Mouse (Mus musculus) hindbrain, embryonic 13.5 days (tissue): Measurements from ENCODE around the gene Ano8. TPM values are rescaled to one million over a fixed set of nuclear protein-coding genes. Genes with fewer than 3 reads are reported as not detected.

ENCODE experiments used
- ATAC-seq: fragments of 200-750 bp; cut with Nextera tagmentation; 2 replicates; pipeline ENCODE4 v1.8.0; 2017; ENCODE audit warnings: moderate TSS enrichment; ENCODE audit not compliant: low FRiP score
- H3K27ac ChIP-seq: fragments of 300-500 bp; sonication (generic); 2 replicates; pipeline ENCODE4 v1.5.1; 2015; ENCODE audit warnings: inconsistent platforms, mild to moderate bottlenecking, moderate library complexity
- H3K27me3 ChIP-seq: fragments of 300-500 bp; sonication (generic); 2 replicates; pipeline ENCODE4 v1.6.1; 2015; ENCODE audit warnings: mild to moderate bottlenecking, inconsistent platforms
- H3K36me3 ChIP-seq: fragments of 300-500 bp; sonication (generic); 2 replicates; pipeline ENCODE4 v1.6.1; 2015; ENCODE audit warnings: mild to moderate bottlenecking, inconsistent platforms
- H3K4me1 ChIP-seq: fragments of 300-500 bp; sonication (generic); replicated peaks from 2 replicates; pipeline ENCODE4 v1.6.1; 2015; ENCODE audit warnings: inconsistent platforms
- H3K4me2 ChIP-seq: fragments of 300-500 bp; sonication (generic); 2 replicates; pipeline ENCODE4 v1.6.1; 2015; ENCODE audit warnings: inconsistent platforms, mild to moderate bottlenecking, moderate library complexity
- H3K4me3 ChIP-seq: fragments of 300-500 bp; sonication (generic); 2 replicates; pipeline ENCODE4 v1.5.1; 2015; ENCODE audit warnings: mild to moderate bottlenecking, inconsistent platforms
- H3K9ac ChIP-seq: fragments of 300-500 bp; sonication (generic); 2 replicates; pipeline ENCODE4 v1.6.1; 2015; ENCODE audit warnings: mild to moderate bottlenecking, inconsistent platforms
- H3K9me3 ChIP-seq: fragments of 300-500 bp; sonication (generic); 2 replicates; pipeline ENCODE4 v1.6.1; 2016; ENCODE audit warnings: inconsistent platforms
- WGBS: fragments of 180-500 bp; shearing (Covaris S2); methylation state at CpG from one replicate; pipeline ENCODE4 v1.1.7; 2015; 5-methylcytosine and 5-hydroxymethylcytosine counted together
- polyA plus RNA-seq: library from polyadenylated mRNA; unstranded; fragments of >200 nt; fragmentation: Nextera tagmentation; extraction: Ambion mirVana; gene quantifications from 2 replicates; pipeline ENCODE4 v1.2.1, GENCODE M21; 2015

Gene Ano8
- polyA plus RNA-seq, 1 experiment from 2014 or later: 7.1 TPM

GRCm38 (mm10) chr8:71496481-71496880 lies 10.7 kb upstream of the Ano8 start:
- peak overlapping the region; percentile 18; the same call in 1 of the 2 replicates for H3K27ac ChIP-seq
- 47% methylated on average over 11 of the region's 11 CpGs for WGBS
- H3K9ac ChIP-seq: peak overlapping the region; percentile 9; the same call in 1 of the 2 replicates
- peaks cover 29% of the 10 kb centered on the region for H3K4me1 ChIP-seq
- no peaks in the 10 kb centered on the region for H3K9me3 ChIP-seq
- H3K27me3 ChIP-seq: peaks cover 3% of the 10 kb centered on the region; the same call in 1 of the 2 replicates
- H3K36me3 ChIP-seq: peaks cover 23% of the 10 kb centered on the region
- no peak overlapping the region for H3K4me3 ChIP-seq
- no peak overlapping the region for H3K4me2 ChIP-seq
- no peak for ATAC-seq

GRCm38 (mm10) chr8:71495811-71496210 lies 10.0 kb upstream of the Ano8 start:
- peaks cover 3% of the 10 kb centered on the region; the same call in 1 of the 2 replicates for H3K27me3 ChIP-seq
- H3K9me3 ChIP-seq: no peaks in the 10 kb centered on the region
- H3K4me3 ChIP-seq: no peak overlapping the region
- H3K4me1 ChIP-seq: peaks cover 29% of the 10 kb centered on the region
- WGBS: 97% methylated on average over 5 of the region's 5 CpGs
- peaks cover 30% of the 10 kb centered on the region for H3K36me3 ChIP-seq
- H3K27ac ChIP-seq: peak overlapping the region; percentile 18; the same call in 1 of the 2 replicates
- no peak for ATAC-seq
- no peak overlapping the region for H3K4me2 ChIP-seq
- H3K9ac ChIP-seq: peak overlapping the region; percentile 46

DNA sequence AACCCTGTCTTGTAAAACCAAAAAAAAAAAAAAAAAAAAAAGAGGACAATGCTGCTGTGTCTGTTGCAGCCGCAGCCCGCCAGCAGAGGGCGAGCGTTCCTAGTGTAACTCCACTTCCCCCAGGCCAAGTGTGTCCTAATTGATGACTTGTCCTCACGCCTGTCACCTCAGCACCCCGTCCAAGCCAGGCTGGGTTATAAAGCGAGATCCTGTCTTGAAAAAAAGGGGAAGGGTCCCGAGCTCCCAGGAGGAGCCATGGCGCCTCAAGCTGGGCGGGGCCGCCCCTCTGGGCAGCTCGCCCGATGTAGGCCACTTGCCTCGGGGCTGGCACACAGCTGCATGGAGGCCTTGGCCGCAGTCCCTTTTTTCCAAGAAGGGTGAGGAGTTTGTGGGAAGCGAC lies 9.3 kb upstream of the Ano8 start:
- peaks cover 3% of the 10 kb centered on the region; the same call in 1 of the 2 replicates for H3K27me3 ChIP-seq
- H3K4me1 ChIP-seq: peaks cover 32% of the 10 kb centered on the region
- peak; percentile 58 for ATAC-seq
- 0 out of 2 replicates have a peak overlapping the region, but pooled peaks have one; percentile 13 for H3K27ac ChIP-seq
- no peak overlapping the region for H3K4me3 ChIP-seq
- 18% methylated on average over 16 of the region's 16 CpGs for WGBS
- H3K9me3 ChIP-seq: no peaks in the 10 kb centered on the region
- H3K9ac ChIP-seq: no peak overlapping the region
- H3K36me3 ChIP-seq: peaks cover 38% of the 10 kb centered on the region
- H3K4me2 ChIP-seq: no peak overlapping the region

DNA sequence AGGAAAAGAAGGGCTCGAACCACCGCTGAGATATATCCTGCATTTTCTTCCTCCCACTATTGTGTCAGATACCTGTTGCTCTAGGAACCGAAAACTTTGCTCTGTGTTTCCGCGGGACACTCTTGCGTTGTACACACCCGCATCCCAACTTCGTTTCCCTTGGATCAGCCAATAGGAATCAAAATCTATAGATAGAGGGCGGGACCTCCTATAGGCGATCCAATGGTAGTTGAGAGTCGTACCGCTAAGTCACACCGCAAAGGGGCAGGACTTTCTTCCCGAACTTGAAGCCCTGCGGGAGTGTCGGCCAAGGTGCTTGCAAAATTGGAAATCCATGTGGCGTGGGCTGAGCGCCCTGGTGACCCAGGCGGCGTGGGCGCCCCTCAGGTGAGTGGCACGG lies 2.7 kb upstream of the Ano8 start:
- no peaks in the 10 kb centered on the region for H3K9me3 ChIP-seq
- peak overlapping the region; percentile 82 for H3K4me3 ChIP-seq
- H3K9ac ChIP-seq: peak overlapping the region; percentile 83
- H3K27me3 ChIP-seq: no peaks in the 10 kb centered on the region
- H3K4me2 ChIP-seq: peak overlapping the region; percentile 100
- H3K4me1 ChIP-seq: peaks cover 52% of the 10 kb centered on the region
- peaks cover 47% of the 10 kb centered on the region for H3K36me3 ChIP-seq
- under 1% methylated on average over 22 of the region's 22 CpGs for WGBS
- H3K27ac ChIP-seq: peak overlapping the region; percentile 58; the same call in 1 of the 2 replicates
- peak; percentile 74 for ATAC-seq

DNA sequence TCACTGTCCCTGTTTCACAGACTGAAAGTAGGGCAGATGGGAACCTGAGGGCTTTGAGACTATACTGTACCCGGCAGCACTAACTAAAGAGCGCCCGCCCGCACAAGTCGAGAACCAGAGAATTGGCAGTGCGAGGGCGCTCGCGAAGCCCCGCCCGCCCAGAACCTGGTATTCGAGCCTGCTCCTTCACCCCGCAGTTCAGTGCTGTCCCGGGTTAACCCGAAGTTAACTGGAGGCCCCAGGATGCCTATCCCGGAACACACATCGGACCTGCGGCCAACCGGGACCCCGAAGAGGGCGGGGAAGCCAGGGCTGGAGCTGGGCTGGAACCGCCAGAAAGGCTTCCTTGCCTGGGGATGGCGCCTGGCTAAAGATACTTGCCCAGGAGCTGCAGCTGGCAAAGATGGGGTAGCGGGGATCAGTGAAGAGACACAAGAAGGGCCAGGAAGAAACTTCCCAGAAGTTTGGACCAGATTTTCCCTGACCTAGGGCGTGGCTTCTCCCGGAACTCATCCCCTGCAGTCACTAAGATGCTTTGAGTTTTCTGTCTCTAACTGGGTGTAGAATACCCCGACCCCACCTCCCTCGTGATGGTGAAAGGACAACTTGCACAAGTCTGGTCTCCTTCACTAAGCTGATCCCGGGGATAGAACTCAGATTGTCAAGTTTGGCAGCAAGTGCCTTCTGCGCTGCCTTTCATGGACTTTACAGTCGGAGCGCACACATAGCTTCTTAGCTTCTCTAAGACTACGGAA lies 2.1 kb upstream of the Ano8 start, which contains the start of gene Gtpbp3:
Gene Gtpbp3 (plus strand): TSS at position 413 of the 755 bp plus-strand sequence.
- peak within 1 kb of the TSS; percentile 58 for H3K27ac ChIP-seq
- H3K4me1 ChIP-seq: peaks cover 58% of the 10 kb centered on the region
- H3K27me3 ChIP-seq: no peaks in the 10 kb centered on the region
- peak within 1 kb of the TSS; percentile 100 for H3K4me2 ChIP-seq
- under 1% methylated on average over 33 of the region's 33 CpGs for WGBS
- peaks cover 48% of the 10 kb centered on the region for H3K36me3 ChIP-seq
- no peaks in the 10 kb centered on the region for H3K9me3 ChIP-seq
- ATAC-seq: peak; percentile 9; the same call in 1 of the 2 replicates
- H3K9ac ChIP-seq: peak within 1 kb of the TSS; percentile 83
- H3K4me3 ChIP-seq: peak within 1 kb of the TSS; percentile 82

DNA sequence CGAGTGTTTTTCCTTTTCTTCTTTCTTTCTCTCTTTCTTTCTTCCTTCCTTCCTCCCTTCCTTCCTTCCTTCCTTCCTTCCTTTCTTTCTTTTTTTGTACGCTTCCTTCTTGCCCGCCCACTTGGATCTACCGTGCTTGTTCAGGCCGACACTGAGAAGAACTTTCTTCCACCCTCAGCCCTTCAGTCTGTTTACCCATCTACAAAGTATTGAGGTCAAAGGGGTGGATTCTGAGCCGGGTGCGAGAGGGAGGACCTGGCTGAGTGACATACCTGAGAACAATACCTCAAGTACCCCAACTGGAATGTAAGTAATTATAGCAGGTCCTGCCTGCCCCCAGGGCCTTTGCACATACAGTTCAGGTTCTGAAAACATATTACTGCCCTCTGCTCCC lies 370 bp upstream of the Ano8 start:
- Histone ChIP-seq H3K4me1 (peaks cover 74% of the 10 kb centered on the region), H3K27ac (peak overlapping the region; percentile 89)

DNA sequence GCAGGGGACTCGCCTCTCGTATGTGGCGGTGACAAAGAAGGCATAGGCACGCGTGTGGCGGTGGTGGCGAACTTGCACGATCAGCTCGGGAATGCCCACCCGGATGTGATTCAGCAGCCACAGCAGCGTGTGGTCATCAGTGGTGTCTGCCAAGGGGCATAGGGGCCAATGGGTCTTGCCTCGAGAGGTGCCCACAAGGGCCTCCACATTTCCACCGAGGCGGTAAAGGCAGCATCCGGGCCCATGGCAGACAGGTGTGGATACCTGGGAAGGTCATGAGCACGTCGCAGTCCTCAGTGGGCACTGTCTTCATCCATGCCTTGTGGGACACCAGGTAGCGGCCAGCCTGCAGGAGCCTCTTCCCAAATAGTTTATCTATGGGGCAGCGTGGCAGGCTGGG lies 1.0 kb downstream of the Ano8 start:
- no peak for ATAC-seq
- H3K27ac ChIP-seq: no peak overlapping the region
- 96% methylated on average over 19 of the region's 19 CpGs for WGBS
- peak overlapping the region; percentile 99 for H3K9ac ChIP-seq
- peak overlapping the region; percentile 73 for H3K4me2 ChIP-seq
- H3K27me3 ChIP-seq: 0 out of 2 replicates have a peak, but pooled peaks cover 7% of the 10 kb centered on the region
- H3K9me3 ChIP-seq: no peaks in the 10 kb centered on the region
- peak overlapping the region; percentile 88 for H3K4me3 ChIP-seq
- peaks cover 75% of the 10 kb centered on the region for H3K4me1 ChIP-seq
- H3K36me3 ChIP-seq: peaks cover 51% of the 10 kb centered on the region

More for the DNA sequence above, 370 bp upstream of the Ano8 start:
- Histone ChIP-seq H3K4me3 (peak overlapping the region; percentile 88), H3K36me3 (peaks cover 50% of the 10 kb centered on the region), H3K9me3 (no peaks in the 10 kb centered on the region), H3K9ac (peak overlapping the region; percentile 40; the same call in 1 of the 2 replicates), H3K4me2 (peak overlapping the region; percentile 73), H3K27me3 (0 out of 2 replicates have a peak, but pooled peaks cover 3% of the 10 kb centered on the region)
- 25% methylated on average over 7 of the region's 7 CpGs for WGBS
- ATAC-seq: no peak

GRCm38 (mm10) chr8:71483932-71484331 lies 1.8 kb downstream of the Ano8 start:
- Histone ChIP-seq H3K27me3 (0 out of 2 replicates have a peak, but pooled peaks cover 7% of the 10 kb centered on the region), H3K4me2 (no peak overlapping the region), H3K9me3 (no peaks in the 10 kb centered on the region), H3K36me3 (peaks cover 59% of the 10 kb centered on the region), H3K4me1 (peaks cover 67% of the 10 kb centered on the region), H3K9ac (peak overlapping the region; percentile 99; the same call in 1 of the 2 replicates), H3K4me3 (peak overlapping the region; percentile 9; the same call in 1 of the 2 replicates), H3K27ac (no peak overlapping the region)
- WGBS: 49% methylated on average over 8 of the region's 8 CpGs
- ATAC-seq: no peak

- peaks cover 74% of the 10 kb centered on the region for H3K36me3 ChIP-seq
- no peak overlapping the region for H3K4me3 ChIP-seq
- H3K9me3 ChIP-seq: no peaks in the 10 kb centered on the region
- peaks cover 60% of the 10 kb centered on the region for H3K4me1 ChIP-seq
- no peak for ATAC-seq
- 0 out of 2 replicates have a peak, but pooled peaks cover 7% of the 10 kb centered on the region for H3K27me3 ChIP-seq
- H3K9ac ChIP-seq: no peak overlapping the region
- no peak overlapping the region for H3K4me2 ChIP-seq
- no peak overlapping the region for H3K27ac ChIP-seq
- WGBS: 92% methylated on average over 11 of the region's 11 CpGs
Measured at GRCm38 (mm10) chr8:71478943-71479342, 6.8 kb downstream of the Ano8 start.

GRCm38 (mm10) chr8:71477196-71477845 lies 8.4 kb downstream of the Ano8 start:
- peak overlapping the region; percentile 80 for H3K9ac ChIP-seq
- ATAC-seq: no peak
- H3K36me3 ChIP-seq: peaks cover 74% of the 10 kb centered on the region
- WGBS: 36% methylated on average over 14 of the region's 14 CpGs
- H3K9me3 ChIP-seq: no peaks in the 10 kb centered on the region
- 0 out of 2 replicates have a peak, but pooled peaks cover 7% of the 10 kb centered on the region for H3K27me3 ChIP-seq
- peaks cover 44% of the 10 kb centered on the region for H3K4me1 ChIP-seq
- H3K4me2 ChIP-seq: peak overlapping the region; percentile 72
- H3K4me3 ChIP-seq: peak overlapping the region; percentile 53
- peak overlapping the region; percentile 93 for H3K27ac ChIP-seq

- WGBS: under 1% methylated on average over 85 of the region's 121 CpGs
- H3K9ac ChIP-seq: peak overlapping the region; percentile 80
Measured at GRCm38 (mm10) chr8:71476099-71476940, 9.4 kb downstream of the Ano8 start.

More at GRCm38 (mm10) chr8:71476099-71476940, 9.4 kb downstream of the Ano8 start:
- peak overlapping the region; percentile 53 for H3K4me3 ChIP-seq
- H3K4me1 ChIP-seq: peaks cover 35% of the 10 kb centered on the region
- H3K27me3 ChIP-seq: 0 out of 2 replicates have a peak, but pooled peaks cover 3% of the 10 kb centered on the region
- H3K27ac ChIP-seq: peak overlapping the region; percentile 93
- peak; percentile 60 for ATAC-seq
- peaks cover 74% of the 10 kb centered on the region for H3K36me3 ChIP-seq
- H3K4me2 ChIP-seq: peak overlapping the region; percentile 72
- H3K9me3 ChIP-seq: no peaks in the 10 kb centered on the region
